Mouse (Mus musculus): Measurements from ENCODE around the gene Acacb. TPM values are rescaled to one million over a fixed set of nuclear protein-coding genes. Genes with fewer than 3 reads are reported as not detected.
A peak's percentile ranks its signal among the peaks of the same experiment; 100 is the strongest.

Gene Acacb
- polyA plus RNA-seq, 1 experiment from 2014 or later = 3.7 TPM

DNA sequence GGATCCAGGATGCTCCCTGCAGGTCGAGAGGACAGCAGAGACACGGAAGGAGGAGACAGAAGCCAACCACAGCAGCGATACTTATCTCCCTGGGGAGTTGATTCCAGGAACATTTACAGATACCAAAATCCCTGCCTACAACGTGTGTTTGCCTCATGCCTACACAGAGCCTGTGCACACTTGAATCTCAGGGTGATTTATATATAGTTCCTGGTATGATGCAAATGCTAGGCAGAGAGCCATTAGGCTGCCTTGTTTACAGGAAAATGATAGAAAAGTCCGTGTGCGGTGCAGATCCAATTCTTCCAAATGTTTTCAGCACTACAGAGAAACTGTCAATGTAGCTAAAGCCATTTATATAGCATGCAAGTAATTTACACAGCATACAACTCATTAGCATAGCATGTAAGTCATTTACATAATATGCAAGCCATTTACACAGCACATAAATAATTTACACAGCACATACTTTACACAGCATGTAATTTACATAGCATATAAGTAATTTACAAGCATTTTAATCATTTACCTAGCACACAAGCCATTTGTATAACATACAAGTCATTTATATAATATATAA, 16.9 kb downstream of the Acacb start:
- Histone ChIP-seq H3K27me3 (replicated peaks; ENCODE audit: control insufficient read depth, insufficient read depth, low read length) (no peaks in the 10 kb centered on the region), H3K9ac (ENCODE audit: low read length) (no peak overlapping the region), H3K36me3 (ENCODE audit: control insufficient read depth, insufficient read depth, low read length) (no peaks in the 10 kb centered on the region), H3K4me1 (ENCODE audit: control insufficient read depth, insufficient read depth, low read length) (no peaks in the 10 kb centered on the region), H3K4me3 (ENCODE audit: low read depth, low read length) (no peak overlapping the region), H3K27ac (ENCODE audit: low read depth, low read length) (no peak overlapping the region), H3K4me2 (ENCODE audit: low read length) (no peak overlapping the region), H3K9me3 (replicated peaks; ENCODE audit: control insufficient read depth, low read length) (no peaks in the 10 kb centered on the region)
- DNase-seq (ENCODE audit: low spot score) = peak; percentile 3
- ATAC-seq = no peak
- WGBS = 78% methylated on average over 6 of the region's 6 CpGs

DNA sequence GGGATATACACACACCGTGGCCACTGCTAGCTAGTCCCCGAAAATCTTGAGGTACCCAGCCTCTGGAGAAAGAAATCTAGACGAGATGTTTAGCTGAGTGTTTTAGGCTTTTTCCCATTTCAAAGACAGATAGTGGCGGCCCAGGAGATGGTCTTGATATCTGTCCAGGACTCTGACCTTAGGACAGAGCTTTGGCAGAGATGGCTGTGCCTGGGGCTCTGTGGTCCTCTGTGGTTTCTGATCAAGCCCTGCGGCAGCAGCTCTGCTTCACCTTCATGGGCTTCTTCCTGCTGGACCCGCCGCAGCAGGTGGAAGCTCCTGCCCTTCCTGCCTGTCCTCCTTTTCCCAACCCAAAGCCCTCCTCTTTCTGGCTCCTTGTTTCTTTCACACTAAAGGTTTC, 24.0 kb downstream of the Acacb start:
- H3K4me2 ChIP-seq (ENCODE audit: low read length) = no peak overlapping the region
- no peak overlapping the region for H3K9ac ChIP-seq (ENCODE audit: low read length)
- WGBS = 83% methylated on average over 7 of the region's 7 CpGs
- no peak overlapping the region for H3K27ac ChIP-seq (ENCODE audit: low read depth, low read length)
- H3K4me1 ChIP-seq (ENCODE audit: control insufficient read depth, insufficient read depth, low read length) = no peaks in the 10 kb centered on the region
- DNase-seq (ENCODE audit: low spot score) (no peak), ATAC-seq (no peak)
- no peaks in the 10 kb centered on the region for H3K9me3 ChIP-seq (replicated peaks; ENCODE audit: control insufficient read depth, low read length)
- peaks cover under 1% of the 10 kb centered on the region; the same call in 1 of the 2 replicates for H3K27me3 ChIP-seq (replicated peaks; ENCODE audit: control insufficient read depth, insufficient read depth, low read length)
- no peak overlapping the region for H3K4me3 ChIP-seq (ENCODE audit: low read depth, low read length)
- H3K36me3 ChIP-seq (ENCODE audit: control insufficient read depth, insufficient read depth, low read length) = no peaks in the 10 kb centered on the region

DNA sequence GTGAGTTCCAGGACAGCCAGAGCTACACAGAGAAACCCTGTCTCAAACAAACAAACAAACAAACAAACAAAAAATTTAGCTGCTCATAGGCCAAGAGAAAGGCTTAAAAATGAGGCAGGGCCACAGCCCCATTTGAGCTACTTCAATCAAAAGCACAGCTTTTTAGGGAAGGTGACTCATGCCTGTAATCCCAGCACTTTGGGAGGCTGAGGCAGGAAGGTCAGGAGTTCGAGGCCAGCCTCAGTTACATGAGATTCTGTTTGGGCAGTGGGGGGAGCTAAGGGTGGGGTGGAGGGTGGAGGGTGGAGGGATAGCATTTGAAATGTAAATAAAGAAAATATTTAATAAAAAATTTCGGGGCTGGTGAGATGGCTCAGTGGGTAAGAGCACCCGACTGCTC, 26.6 kb downstream of the Acacb start:
- Histone ChIP-seq H3K27me3 (replicated peaks; ENCODE audit: control insufficient read depth, insufficient read depth, low read length) (peaks cover 6% of the 10 kb centered on the region; the same call in 1 of the 2 replicates), H3K9ac (ENCODE audit: low read length) (no peak overlapping the region), H3K4me3 (ENCODE audit: low read depth, low read length) (no peak overlapping the region), H3K9me3 (replicated peaks; ENCODE audit: control insufficient read depth, low read length) (no peaks in the 10 kb centered on the region), H3K36me3 (ENCODE audit: control insufficient read depth, insufficient read depth, low read length) (no peaks in the 10 kb centered on the region), H3K4me2 (ENCODE audit: low read length) (no peak overlapping the region), H3K4me1 (ENCODE audit: control insufficient read depth, insufficient read depth, low read length) (peaks cover 2% of the 10 kb centered on the region; the same call in 1 of the 2 replicates), H3K27ac (ENCODE audit: low read depth, low read length) (no peak overlapping the region)
- DNase-seq (ENCODE audit: low spot score) = no peak
- no peak for ATAC-seq
- 81% methylated on average over 3 of the region's 3 CpGs for WGBS

DNA sequence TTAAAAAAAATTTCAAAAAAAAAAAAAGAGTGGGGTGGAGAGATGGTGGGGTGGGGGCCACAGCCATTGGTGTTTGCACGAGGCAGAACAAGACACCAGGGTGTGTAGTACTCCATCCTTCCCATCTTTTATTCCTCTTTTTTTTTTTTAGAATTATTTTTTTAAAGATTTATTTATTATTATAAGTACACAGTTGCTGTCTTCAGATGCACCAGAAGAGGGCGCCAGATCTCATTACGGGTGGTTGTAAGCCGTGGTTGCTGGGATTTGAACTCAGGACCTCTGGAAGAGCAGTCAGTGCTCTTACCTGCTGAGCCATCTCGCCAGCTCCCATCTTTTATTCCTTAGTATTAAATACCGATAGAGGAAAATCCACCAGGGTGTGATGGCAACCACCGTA, 27.1 kb downstream of the Acacb start:
- no peak for ATAC-seq
- no peak overlapping the region for H3K9ac ChIP-seq (ENCODE audit: low read length)
- H3K4me2 ChIP-seq (ENCODE audit: low read length) = no peak overlapping the region
- H3K27me3 ChIP-seq (replicated peaks; ENCODE audit: control insufficient read depth, insufficient read depth, low read length) = peaks cover 6% of the 10 kb centered on the region; the same call in 1 of the 2 replicates
- H3K27ac ChIP-seq (ENCODE audit: low read depth, low read length) = no peak overlapping the region
- no peak for DNase-seq (ENCODE audit: low spot score)
- no peak overlapping the region for H3K4me3 ChIP-seq (ENCODE audit: low read depth, low read length)
- WGBS = 79% methylated on average over 7 of the region's 7 CpGs
- H3K9me3 ChIP-seq (replicated peaks; ENCODE audit: control insufficient read depth, low read length) = no peaks in the 10 kb centered on the region
- no peaks in the 10 kb centered on the region for H3K36me3 ChIP-seq (ENCODE audit: control insufficient read depth, insufficient read depth, low read length)
- peaks cover 2% of the 10 kb centered on the region; the same call in 1 of the 2 replicates for H3K4me1 ChIP-seq (ENCODE audit: control insufficient read depth, insufficient read depth, low read length)

DNA sequence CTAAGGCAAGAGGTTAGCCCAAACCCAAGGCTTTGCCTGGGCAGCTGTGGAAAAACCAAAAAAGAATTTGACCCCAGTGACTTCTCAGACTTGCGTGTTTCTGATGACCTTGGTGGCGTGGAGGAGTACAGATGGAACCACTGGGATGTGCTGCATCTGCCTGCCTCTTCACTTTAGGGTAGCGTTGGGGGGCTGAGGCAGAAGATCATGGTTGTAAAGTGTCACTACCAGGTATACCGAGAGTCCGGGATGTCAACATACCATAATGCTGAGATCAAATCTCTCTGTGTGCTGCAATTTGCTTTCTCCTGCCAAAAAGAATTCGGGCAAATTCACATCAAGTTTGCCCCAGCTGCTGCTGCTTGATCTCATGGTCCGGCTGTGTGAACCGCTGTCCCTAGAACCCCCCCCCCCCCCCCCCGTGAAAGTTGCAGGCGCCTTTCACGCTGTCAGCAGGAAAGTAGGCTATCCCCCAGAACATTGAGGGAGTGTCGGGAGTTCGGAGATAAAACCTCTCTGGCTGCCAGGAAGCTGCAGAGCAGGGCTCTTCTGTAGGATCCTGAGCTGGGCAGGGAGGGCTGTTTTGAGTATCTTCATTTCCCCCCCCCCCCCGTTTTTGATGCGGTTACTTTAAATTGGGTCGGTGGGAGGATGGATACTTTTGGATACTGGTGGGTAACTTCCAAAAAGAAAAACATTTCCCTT, 27.7 kb downstream of the Acacb start:
- ATAC-seq (no peak), DNase-seq (ENCODE audit: low spot score) (no peak)
- Histone ChIP-seq H3K4me1 (ENCODE audit: control insufficient read depth, insufficient read depth, low read length) (peaks cover 2% of the 10 kb centered on the region; the same call in 1 of the 2 replicates), H3K9ac (ENCODE audit: low read length) (no peak overlapping the region), H3K9me3 (replicated peaks; ENCODE audit: control insufficient read depth, low read length) (no peaks in the 10 kb centered on the region), H3K27me3 (replicated peaks; ENCODE audit: control insufficient read depth, insufficient read depth, low read length) (peaks cover 6% of the 10 kb centered on the region; the same call in 1 of the 2 replicates), H3K36me3 (ENCODE audit: control insufficient read depth, insufficient read depth, low read length) (no peaks in the 10 kb centered on the region), H3K4me2 (ENCODE audit: low read length) (no peak overlapping the region), H3K4me3 (ENCODE audit: low read depth, low read length) (no peak overlapping the region), H3K27ac (ENCODE audit: low read depth, low read length) (no peak overlapping the region)
- 34% methylated on average over 16 of the region's 16 CpGs for WGBS

DNA sequence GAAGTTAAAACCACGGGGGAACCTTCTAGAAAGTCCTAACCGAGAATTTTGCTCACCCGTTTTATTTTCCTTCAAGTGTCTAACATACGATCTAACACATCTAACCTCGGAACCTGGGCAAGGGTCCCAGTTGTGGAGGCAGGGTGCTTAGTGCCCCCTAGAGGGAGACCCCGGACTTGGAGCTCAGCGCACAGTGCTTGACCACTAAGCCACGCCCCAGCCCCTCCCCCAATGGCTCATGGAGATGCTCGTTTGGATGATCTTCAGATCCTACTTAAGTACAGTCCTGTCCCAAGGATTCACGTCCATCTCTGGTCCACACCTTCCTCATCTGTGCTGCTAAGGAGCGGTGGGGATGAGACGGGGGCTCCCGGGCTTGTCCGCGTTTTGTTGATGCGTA, 28.3 kb downstream of the Acacb start:
- no peak overlapping the region for H3K4me2 ChIP-seq (ENCODE audit: low read length)
- WGBS = 14% methylated on average over 16 of the region's 16 CpGs
- no peaks in the 10 kb centered on the region for H3K9me3 ChIP-seq (replicated peaks; ENCODE audit: control insufficient read depth, low read length)

DNA sequence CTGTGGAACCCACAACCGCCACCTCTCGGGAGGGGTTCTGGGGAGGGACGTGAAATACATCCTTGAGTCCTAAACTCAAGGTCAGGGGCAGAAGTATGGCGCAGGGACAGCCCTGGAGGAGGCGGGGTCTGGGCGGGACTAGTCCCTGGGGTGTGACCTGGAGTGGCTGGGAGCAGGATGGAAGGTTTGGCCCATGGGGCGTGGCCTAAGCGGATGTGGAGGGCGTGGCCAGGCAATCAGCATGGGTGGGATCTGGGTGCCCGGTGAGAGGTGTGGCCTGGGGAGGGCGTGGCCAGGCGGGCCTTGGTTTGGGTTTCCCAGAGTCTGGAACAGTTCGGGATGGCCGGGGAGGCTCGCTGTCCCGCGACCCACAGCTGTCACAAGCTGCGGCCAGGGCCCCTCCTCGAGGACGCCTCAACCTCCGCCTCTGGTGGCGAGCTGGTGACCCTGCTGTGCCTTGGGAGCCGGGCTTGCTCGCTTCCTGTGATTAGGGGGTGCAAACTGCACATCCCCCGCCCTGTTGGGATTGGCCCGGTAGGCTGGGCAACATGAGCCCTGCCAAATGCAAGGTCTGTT, 29.3 kb downstream of the Acacb start:
- no peaks in the 10 kb centered on the region for H3K36me3 ChIP-seq (ENCODE audit: control insufficient read depth, insufficient read depth, low read length)
- peak overlapping the region; percentile 28 for H3K4me3 ChIP-seq (ENCODE audit: low read depth, low read length)
- H3K27ac ChIP-seq (ENCODE audit: low read depth, low read length) = no peak overlapping the region
- H3K4me1 ChIP-seq (ENCODE audit: control insufficient read depth, insufficient read depth, low read length) = peaks cover 2% of the 10 kb centered on the region; the same call in 1 of the 2 replicates
- WGBS = under 1% methylated on average over 26 of the region's 26 CpGs
- peak overlapping the region; percentile 47; the same call in 1 of the 2 replicates for H3K9ac ChIP-seq (ENCODE audit: low read length)
- ATAC-seq (peak; percentile 78), DNase-seq (ENCODE audit: low spot score) (peak; percentile 70)
- peak overlapping the region; percentile 58 for H3K4me2 ChIP-seq (ENCODE audit: low read length)
- H3K27me3 ChIP-seq (replicated peaks; ENCODE audit: control insufficient read depth, insufficient read depth, low read length) = peaks cover 6% of the 10 kb centered on the region; the same call in 1 of the 2 replicates
- H3K9me3 ChIP-seq (replicated peaks; ENCODE audit: control insufficient read depth, low read length) = no peaks in the 10 kb centered on the region

More for the DNA sequence above, 28.3 kb downstream of the Acacb start:
- Histone ChIP-seq H3K27me3 (replicated peaks; ENCODE audit: control insufficient read depth, insufficient read depth, low read length) (peaks cover 6% of the 10 kb centered on the region; the same call in 1 of the 2 replicates), H3K4me3 (ENCODE audit: low read depth, low read length) (no peak overlapping the region), H3K36me3 (ENCODE audit: control insufficient read depth, insufficient read depth, low read length) (no peaks in the 10 kb centered on the region), H3K9ac (ENCODE audit: low read length) (no peak overlapping the region), H3K27ac (ENCODE audit: low read depth, low read length) (no peak overlapping the region), H3K4me1 (ENCODE audit: control insufficient read depth, insufficient read depth, low read length) (peaks cover 2% of the 10 kb centered on the region; the same call in 1 of the 2 replicates)
- no peak for ATAC-seq
- peak; percentile 56 for DNase-seq (ENCODE audit: low spot score)

DNA sequence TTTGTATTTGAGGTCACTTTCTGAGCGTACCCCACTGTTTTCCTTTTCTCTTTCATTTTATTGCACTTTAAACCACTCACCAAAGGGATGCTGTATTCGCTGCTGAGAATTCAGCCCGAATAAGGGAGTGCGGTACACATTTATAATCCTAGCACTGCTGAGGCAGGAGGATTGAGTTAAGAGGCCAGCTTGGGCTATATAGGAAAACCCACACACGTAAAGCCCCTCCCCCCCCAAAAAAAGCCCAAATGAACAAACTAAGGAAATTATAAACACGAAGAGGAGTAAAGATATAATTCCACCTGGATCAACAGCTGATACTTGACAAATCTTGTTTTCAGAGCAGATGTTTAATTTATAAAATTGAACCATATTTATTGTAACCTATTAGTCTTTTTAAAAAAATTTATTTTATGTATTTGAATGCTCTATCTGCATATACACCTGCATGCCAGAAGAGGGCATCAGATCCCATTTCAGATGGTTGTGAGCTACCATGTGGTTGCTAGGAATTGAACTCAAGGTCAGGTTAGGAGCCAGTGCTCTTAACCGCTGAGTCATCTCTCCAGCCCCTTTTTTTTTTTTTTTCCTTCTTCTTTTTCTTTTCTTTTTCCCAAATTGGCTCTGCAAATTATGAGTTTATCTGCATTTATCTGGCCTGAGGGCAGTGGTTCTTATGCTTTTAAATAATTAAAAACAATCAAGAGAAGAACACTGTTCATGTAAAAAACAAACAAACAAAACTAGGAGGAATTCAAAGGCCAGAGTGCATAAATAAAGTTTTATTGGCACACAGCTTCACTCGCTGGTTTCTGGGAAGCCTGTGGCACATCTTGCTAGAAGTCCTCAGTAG, 30.4 kb downstream of the Acacb start:
- Histone ChIP-seq H3K4me1 (ENCODE audit: control insufficient read depth, insufficient read depth, low read length) (peaks cover 2% of the 10 kb centered on the region; the same call in 1 of the 2 replicates), H3K9ac (ENCODE audit: low read length) (no peak overlapping the region), H3K27ac (ENCODE audit: low read depth, low read length) (no peak overlapping the region), H3K4me3 (ENCODE audit: low read depth, low read length) (no peak overlapping the region), H3K27me3 (replicated peaks; ENCODE audit: control insufficient read depth, insufficient read depth, low read length) (peaks cover 6% of the 10 kb centered on the region; the same call in 1 of the 2 replicates), H3K36me3 (ENCODE audit: control insufficient read depth, insufficient read depth, low read length) (no peaks in the 10 kb centered on the region), H3K4me2 (ENCODE audit: low read length) (peak overlapping the region; percentile 58; the same call in 1 of the 2 replicates), H3K9me3 (replicated peaks; ENCODE audit: control insufficient read depth, low read length) (no peaks in the 10 kb centered on the region)
- no peak for DNase-seq (ENCODE audit: low spot score)
- ATAC-seq = no peak
- WGBS = 62% methylated on average over 8 of the region's 8 CpGs

All from forebrain, embryonic 14.5 days (tissue).